Mouse (Mus musculus): ENCODE results near the gene Slc22a4.
"Not testable (repeated sequence)": the region's sequence is repeated elsewhere in the genome, so short reads cannot be mapped to it uniquely, and the experiment has no call there.

Gene Slc22a4

DNA sequence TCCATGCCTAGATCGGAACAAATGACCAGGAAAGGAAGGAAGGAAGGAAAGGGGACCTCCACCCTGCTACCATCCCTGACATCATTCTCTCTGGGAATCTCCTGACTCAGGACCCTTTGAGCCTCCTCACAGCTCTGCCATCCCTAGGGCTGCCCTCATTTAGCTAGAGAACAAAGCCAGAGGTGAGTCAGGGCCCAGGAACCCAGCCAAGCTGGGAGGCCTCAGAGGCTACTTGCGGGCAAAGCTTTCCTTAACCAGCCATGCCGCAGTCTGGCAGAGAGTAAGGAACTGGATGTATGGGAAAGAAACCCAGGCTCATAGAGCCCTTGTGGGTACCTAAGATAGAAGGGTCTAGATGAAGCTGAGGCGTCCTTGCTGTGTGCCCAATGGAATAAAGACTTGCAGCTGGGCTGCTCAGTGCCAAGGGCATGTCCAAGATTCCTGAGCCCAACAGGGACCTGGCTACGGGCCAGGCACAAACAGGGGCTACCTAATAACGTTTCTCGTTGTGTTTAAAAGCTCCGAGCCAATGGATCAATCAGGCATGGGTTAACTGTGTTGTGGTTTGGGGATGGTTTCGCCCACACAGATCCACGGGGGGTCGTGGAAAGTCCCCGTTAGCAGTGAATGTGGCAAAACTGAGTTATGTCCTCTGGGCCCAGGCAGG is 34.3 kb upstream of the Slc22a4 start:
- ChIA-PET POLR2A (interaction anchor here in 3 of 4 experiments (1.1 to 2.4 kb wide), 5 partner anchors 8 to 12 kb away, joined by 3 to 15 read pairs (median 10); no protein-coding TSS in a partner anchor), CTCF (interaction anchor here in 3 of 4 experiments (1.2 to 2.0 kb wide), 6 partner anchors 8 to 60 kb away, joined by 3 to 6 read pairs (median 4); no protein-coding TSS in a partner anchor)

DNA sequence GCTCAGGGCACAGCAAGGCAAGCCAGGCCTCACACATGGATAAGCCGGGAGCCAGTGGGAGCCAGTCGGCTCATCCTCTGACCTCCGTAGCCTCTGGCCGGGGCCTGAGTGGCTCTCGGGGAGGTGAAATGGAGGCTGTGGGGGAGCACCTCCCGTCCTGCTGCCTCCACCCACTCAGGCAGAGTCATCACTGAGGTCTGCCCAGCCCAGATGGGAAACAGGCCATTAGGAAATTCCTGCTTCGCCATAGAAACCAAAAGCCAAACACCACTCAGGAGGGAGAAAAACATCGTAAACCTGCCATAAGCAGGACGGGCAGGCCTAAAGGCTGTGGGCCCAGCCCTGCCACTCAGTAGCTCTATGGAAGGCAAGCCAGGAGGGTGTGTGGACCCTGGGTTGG is 32.4 kb upstream of the Slc22a4 start:
- ChIA-PET POLR2A (interaction anchor here in 2 of 4 experiments (1.2 kb wide), 2 partner anchors 10 to 12 kb away, joined by 3 read pairs; no protein-coding TSS in a partner anchor), CTCF (interaction anchor here in 1 of 4 experiments (1.0 kb wide), 1 partner anchor 28 kb away, joined by 3 read pairs; no protein-coding TSS in a partner anchor)

- ChIA-PET POLR2A (interaction anchor here in 2 of 4 experiments (1.2 to 1.4 kb wide), 3 partner anchors 10 to 14 kb away, joined by 3 to 4 read pairs (median 3); no protein-coding TSS in a partner anchor), CTCF (interaction anchor here in 1 of 4 experiments (3.6 kb wide), 1 partner anchor 29 kb away, joined by 18 read pairs; no protein-coding TSS in a partner anchor)
Observed at GRCm38 (mm10) chr11:54059526-54059925, 31.6 kb upstream of the Slc22a4 start.

GRCm38 (mm10) chr11:54058643-54059042 is 30.8 kb upstream of the Slc22a4 start:
- ChIA-PET POLR2A (interaction anchor here in 2 of 4 experiments (0.6 to 1.4 kb wide), 4 partner anchors 14 to 294 kb away, joined by 4 to 5 read pairs (median 4); no protein-coding TSS in a partner anchor), CTCF (interaction anchor here in 3 of 4 experiments (0.5 to 3.6 kb wide), 5 partner anchors 30 to 318 kb away, joined by 3 to 18 read pairs (median 5); no protein-coding TSS in a partner anchor)

DNA sequence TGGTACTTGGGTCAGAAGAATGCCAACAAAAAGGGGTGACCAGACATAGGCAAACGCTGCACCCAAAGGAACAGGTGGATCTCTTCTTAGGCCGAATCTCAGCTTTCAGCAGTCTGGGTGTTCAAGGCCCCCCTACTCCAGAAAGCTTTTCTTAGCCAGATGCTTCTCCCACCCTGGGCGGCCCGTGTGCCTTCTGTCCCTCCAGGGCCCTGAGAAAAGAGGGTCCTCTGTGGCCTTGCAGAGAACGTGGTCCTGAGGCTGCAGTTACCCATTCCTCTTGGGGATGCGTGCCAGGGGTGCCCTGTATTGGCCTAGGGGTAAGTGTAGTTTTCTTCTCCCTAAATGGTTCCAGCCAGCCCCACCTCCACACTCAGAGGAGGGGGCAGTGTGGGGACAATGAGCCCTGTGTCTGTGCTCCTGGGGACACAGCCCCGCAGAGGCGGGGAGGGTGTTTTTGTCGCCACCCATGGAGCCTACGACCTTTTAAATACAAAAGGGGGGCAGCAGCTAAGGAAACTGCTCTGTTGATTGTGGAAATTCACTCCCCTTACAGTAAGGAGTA is 30.2 kb upstream of the Slc22a4 start:
- POLR2A ChIA-PET, result interaction anchor here in 2 of 4 experiments (0.6 to 1.0 kb wide), 3 partner anchors 14 to 293 kb away, joined by 4 to 5 read pairs (median 4); no protein-coding TSS in a partner anchor
- CTCF ChIA-PET, result interaction anchor here in 3 of 4 experiments (0.5 to 3.6 kb wide), 5 partner anchors 31 to 318 kb away, joined by 3 to 18 read pairs (median 5); no protein-coding TSS in a partner anchor

- ChIA-PET POLR2A (interaction anchor here in 1 of 4 experiments (0.7 kb wide), 1 partner anchor 323 kb away, joined by 3 read pairs; no protein-coding TSS in a partner anchor), CTCF (interaction anchor here in 3 of 4 experiments (0.5 to 3.6 kb wide), 5 partner anchors 28 to 467 kb away, joined by 3 to 18 read pairs (median 5); no protein-coding TSS in a partner anchor)
Observed at GRCm38 (mm10) chr11:54057428-54057827, 29.5 kb upstream of the Slc22a4 start.

- ChIA-PET POLR2A (interaction anchor here in 1 of 4 experiments (0.5 to 0.7 kb wide), 2 partner anchors 36 to 1358 kb away, joined by 3 read pairs; no protein-coding TSS in a partner anchor), CTCF (interaction anchor here in 3 of 4 experiments (0.5 to 3.6 kb wide), 5 partner anchors 11 to 201 kb away, joined by 3 to 18 read pairs (median 6); no protein-coding TSS in a partner anchor)
Observed at GRCm38 (mm10) chr11:54056132-54056531, 28.2 kb upstream of the Slc22a4 start.

- POLR2A ChIA-PET, result interaction anchor here in 3 of 4 experiments (0.6 to 1.7 kb wide), 10 partner anchors 9 to 363 kb away, joined by 3 to 11 read pairs (median 3); no protein-coding TSS in a partner anchor
- CTCF ChIA-PET, result interaction anchor here (0.5 to 3.7 kb wide), 58 partner anchors 8 to 1541 kb away, joined by 3 to 49 read pairs (median 6); partner anchors contain the start of gene Slc22a4 (in 1 of the 4)
Observed at GRCm38 (mm10) chr11:54054257-54054656, 26.4 kb upstream of the Slc22a4 start.

- POLR2A ChIA-PET, result interaction anchor here in 1 of 4 experiments (0.9 kb wide), 1 partner anchor 50 kb away, joined by 3 read pairs; no protein-coding TSS in a partner anchor
- CTCF ChIA-PET, result interaction anchor here (0.8 to 3.7 kb wide), 15 partner anchors 9 to 92 kb away, joined by 3 to 49 read pairs (median 8); no protein-coding TSS in a partner anchor
Observed at GRCm38 (mm10) chr11:54053090-54053489, 25.2 kb upstream of the Slc22a4 start.

DNA sequence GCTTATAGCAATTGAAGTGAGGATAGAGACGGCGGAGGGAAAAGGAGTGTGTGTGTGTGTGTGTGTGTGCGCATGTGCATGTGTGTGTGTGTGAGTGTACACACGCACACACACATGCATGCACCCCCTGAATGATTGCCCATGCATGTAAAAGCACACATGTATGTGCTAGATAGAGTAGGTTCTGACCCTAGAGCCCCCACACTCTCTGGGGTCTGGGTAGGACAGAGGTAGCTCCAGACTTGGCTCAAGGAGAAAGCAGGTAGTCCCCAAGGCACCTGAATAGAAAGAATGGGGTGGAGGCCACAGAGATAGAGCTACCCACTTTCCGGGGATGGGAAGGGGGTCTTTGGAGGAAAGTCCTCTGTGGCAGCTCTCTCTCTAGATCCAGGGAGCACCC is 24.2 kb upstream of the Slc22a4 start:
- CTCF ChIA-PET, result interaction anchor here (0.8 to 3.7 kb wide), 6 partner anchors 21 to 121 kb away, joined by 3 to 30 read pairs (median 4); partner anchors contain the start of gene P4ha2 (in 1 of the 4)
- POLR2A ChIA-PET, result interaction anchor here in 2 of 4 experiments (0.7 to 0.9 kb wide), 2 partner anchors 21 to 49 kb away, joined by 3 read pairs; no protein-coding TSS in a partner anchor

DNA sequence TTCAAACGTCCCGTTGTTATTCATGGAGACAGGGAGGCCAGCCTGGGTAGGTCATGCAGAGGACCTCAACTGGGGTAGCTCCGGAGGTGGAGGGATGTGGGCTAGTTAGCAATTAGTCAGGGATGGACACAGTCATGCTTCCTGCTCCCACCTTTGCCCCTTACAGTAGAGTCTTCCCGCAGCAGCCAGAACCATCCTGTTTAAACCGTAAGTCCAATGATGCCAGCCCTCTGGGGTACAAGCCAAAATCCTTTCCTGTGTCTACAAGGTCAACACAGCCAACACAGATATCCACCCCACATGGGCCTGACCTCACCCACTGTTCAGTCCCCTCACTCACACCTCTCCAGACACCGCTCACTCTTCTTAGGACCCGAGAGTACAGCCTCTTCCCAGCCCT is 23.3 kb upstream of the Slc22a4 start:
- ChIA-PET CTCF (interaction anchor here in 1 of 4 experiments (1.3 kb wide), 1 partner anchor 49 kb away, joined by 5 read pairs; no protein-coding TSS in a partner anchor), POLR2A (no interaction called here)

DNA sequence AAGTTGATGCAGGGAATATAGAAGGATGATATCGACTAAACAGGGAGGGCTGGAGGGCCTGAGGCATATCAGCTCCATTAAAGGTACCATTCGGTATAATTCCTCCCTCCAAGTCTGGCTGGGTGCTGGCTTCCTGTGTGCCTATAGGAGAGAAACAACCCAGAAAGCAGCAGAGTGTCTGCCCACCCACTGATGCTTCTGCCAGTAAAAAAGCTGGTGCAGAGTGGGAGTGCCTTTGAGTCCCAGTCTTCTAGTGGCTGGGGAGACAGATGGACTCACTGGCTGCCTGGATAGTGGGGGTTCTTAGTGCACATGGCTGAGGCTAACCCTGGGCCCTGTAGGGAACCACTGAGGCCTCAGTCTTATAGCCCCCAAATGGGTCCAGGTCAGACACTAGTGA is 22.3 kb upstream of the Slc22a4 start:
- CTCF ChIA-PET, result interaction anchor here in 2 of 4 experiments (1.2 to 1.6 kb wide), 2 partner anchors 39 to 43 kb away, joined by 3 to 5 read pairs; no protein-coding TSS in a partner anchor
- POLR2A ChIA-PET, result interaction anchor here in 2 of 4 experiments (0.9 to 1.4 kb wide), 3 partner anchors 9 to 42 kb away, joined by 3 read pairs; no protein-coding TSS in a partner anchor

DNA sequence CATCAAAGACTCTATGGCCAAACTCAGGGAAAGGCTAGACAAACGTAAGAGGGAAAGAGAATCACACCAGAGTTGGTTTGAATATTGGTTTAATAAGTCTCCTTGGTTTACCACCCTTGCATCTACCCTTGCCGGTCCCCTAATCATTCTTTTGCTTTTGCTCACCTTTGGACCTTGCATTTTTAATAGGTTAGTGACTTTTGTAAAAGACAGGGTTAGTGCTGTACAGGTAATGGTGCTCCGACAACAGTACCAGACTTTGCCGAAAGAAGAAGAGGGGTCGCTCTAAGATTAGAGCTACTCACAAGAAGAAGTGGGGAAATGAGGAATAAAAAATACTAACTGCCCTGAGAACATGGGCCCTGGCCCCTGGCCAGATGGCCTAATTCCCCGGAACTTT is 12.8 kb upstream of the Slc22a4 start:
- ChIA-PET CTCF (no interaction called here), POLR2A (no interaction called here)

DNA sequence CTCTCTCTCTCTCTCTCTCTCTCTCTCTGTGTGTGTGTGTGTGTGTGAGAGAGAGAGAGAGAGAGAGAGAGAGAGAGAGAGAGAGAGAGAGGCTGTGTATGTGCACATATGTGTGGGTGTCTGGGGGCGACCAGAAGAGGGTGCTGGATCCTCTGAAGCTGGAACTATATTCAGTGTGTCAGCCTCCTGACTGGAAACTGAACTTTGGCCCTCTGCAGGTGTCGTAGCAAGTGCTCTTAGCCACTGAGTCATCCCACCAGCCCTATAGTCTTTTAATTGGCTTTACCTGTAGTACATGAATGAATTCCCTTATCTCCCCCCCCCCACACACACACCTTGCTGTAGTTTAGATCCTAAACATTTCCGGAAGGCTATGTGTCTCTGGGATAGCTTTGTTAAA is 5.0 kb upstream of the Slc22a4 start:
- CTCF ChIA-PET, POLR2A ChIA-PET: not testable (repeated sequence)

DNA sequence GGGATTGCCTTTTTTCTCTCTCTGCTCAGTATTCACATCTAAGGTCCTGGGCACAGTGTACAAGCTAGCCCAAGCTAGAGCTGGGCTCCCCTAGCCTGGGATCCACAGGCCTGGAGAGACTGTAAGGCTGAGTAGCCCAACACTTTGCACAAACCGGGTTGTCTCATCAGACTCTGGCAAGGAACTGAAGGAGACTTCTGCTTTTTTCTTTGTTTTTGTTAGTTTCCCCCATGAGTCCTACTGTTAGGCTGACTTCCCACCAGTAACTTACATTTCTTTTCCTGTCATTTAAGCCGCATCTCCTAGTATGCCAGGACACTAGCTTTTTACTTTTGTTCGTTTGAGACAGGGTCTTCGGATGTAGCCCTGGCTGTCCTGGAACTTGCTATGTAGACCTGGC is 1.1 kb upstream of the Slc22a4 start:
- POLR2A ChIA-PET, result no interaction called here
- CTCF ChIA-PET, result interaction anchor here in 1 of 4 experiments (0.6 kb wide), 1 partner anchor 50 kb away, joined by 3 read pairs; no protein-coding TSS in a partner anchor

- POLR2A ChIA-PET, result interaction anchor here in 3 of 4 experiments (0.7 to 1.5 kb wide), 5 partner anchors 21 to 85 kb away, joined by 3 to 4 read pairs (median 3); partner anchors contain the start of genes Pdlim4 (in 1 of the 3) and Slc22a21 (in 1 of the 3)
- CTCF ChIA-PET, result interaction anchor here in 3 of 4 experiments (0.7 to 2.6 kb wide), 7 partner anchors 25 to 292 kb away, joined by 3 to 14 read pairs (median 3); no protein-coding TSS in a partner anchor
Observed at GRCm38 (mm10) chr11:54027131-54028043, 503 bp downstream of the Slc22a4 start.

DNA sequence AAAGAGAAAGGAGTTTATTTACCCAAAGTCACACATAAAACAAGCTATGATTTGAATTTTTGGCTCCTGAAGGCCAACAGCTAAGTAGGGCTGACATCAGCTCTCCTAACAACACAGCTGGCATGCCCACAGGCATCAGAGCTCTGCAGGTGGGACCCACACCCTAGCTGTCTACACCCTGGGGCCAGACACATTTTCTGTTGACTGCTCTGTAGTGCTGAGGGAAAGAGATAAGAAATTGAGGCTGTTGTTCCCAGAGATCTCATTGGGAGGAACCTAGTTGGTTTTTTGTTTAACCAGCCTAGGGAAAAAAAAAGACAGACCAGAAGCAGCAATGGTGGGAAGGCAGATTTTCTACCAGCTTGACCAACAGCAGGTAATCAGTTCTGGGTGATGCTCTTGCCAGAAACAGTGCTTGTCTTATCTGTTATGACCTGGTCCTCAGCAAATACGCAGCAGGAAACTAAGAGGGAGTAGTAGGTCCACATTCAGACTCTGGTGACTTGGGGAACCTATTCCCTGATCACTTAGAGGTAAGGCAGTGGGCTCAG is 1.3 kb downstream of the Slc22a4 start:
- ChIA-PET CTCF (interaction anchor here (0.5 to 2.6 kb wide), 7 partner anchors 21 to 231 kb away, joined by 3 to 14 read pairs (median 5); no protein-coding TSS in a partner anchor), POLR2A (interaction anchor here in 2 of 4 experiments (1.2 to 1.5 kb wide), 2 partner anchors 42 to 85 kb away, joined by 4 read pairs; partner anchors contain the start of gene Pdlim4 (in 1 of the 2))

All from embryonic stem cell, embryonic (primary cell).